Mouse (Mus musculus): ENCODE data around the gene Mlx.

Gene Mlx

GRCm38 (mm10) chr11:101052751-101053473 is 34.2 kb upstream of the Mlx start:
- no peak overlapping the region for H3K4me3 ChIP-seq (replicated peaks; ENCODE audit: low read length)
- H3K4me1 ChIP-seq (replicated peaks; ENCODE audit: low read depth, low read length), result peaks cover 45% of the 10 kb centered on the region
- peaks cover 4% of the 10 kb centered on the region for H3K9me3 ChIP-seq (ENCODE audit: low read length)
- no peaks in the 10 kb centered on the region for H3K27me3 ChIP-seq (ENCODE audit: insufficient read depth, low read length)
- H3K36me3 ChIP-seq (ENCODE audit: insufficient read depth, low read length), result peaks cover 19% of the 10 kb centered on the region
- TF ChIP-seq CTCF (conservative IDR thresholded peaks at IDR 0.05; ENCODE audit: low read length), result no peak
- TF ChIP-seq NANOG (IDR thresholded peaks at IDR 0.05; ENCODE audit: borderline replicate concordance, low read length), result no peak
- TF ChIP-seq POU5F1 (IDR thresholded peaks at IDR 0.05; ENCODE audit: borderline replicate concordance, low read length), result no peak

GRCm38 (mm10) chr11:101053974-101054373 is 33.1 kb upstream of the Mlx start:
- Histone ChIP-seq H3K27me3 (ENCODE audit: insufficient read depth, low read length) (no peaks in the 10 kb centered on the region), H3K4me3 (replicated peaks; ENCODE audit: low read length) (no peak overlapping the region), H3K4me1 (replicated peaks; ENCODE audit: low read depth, low read length) (peaks cover 53% of the 10 kb centered on the region), H3K36me3 (ENCODE audit: insufficient read depth, low read length) (peaks cover 15% of the 10 kb centered on the region), H3K9me3 (ENCODE audit: low read length) (peaks cover 4% of the 10 kb centered on the region)
- no peak for TF ChIP-seq POU5F1 (IDR thresholded peaks at IDR 0.05; ENCODE audit: borderline replicate concordance, low read length)
- TF ChIP-seq CTCF (conservative IDR thresholded peaks at IDR 0.05; ENCODE audit: low read length), result peak; percentile 97

GRCm38 (mm10) chr11:101055418-101055817 is 31.7 kb upstream of the Mlx start:
- H3K27me3 ChIP-seq (ENCODE audit: insufficient read depth, low read length), result no peaks in the 10 kb centered on the region

GRCm38 (mm10) chr11:101056885-101057284 is 30.2 kb upstream of the Mlx start:
- Histone ChIP-seq H3K4me3 (replicated peaks; ENCODE audit: low read length) (peak overlapping the region; percentile 17; the same call in 1 of the 2 replicates), H3K36me3 (ENCODE audit: insufficient read depth, low read length) (peaks cover 4% of the 10 kb centered on the region; the same call in 1 of the 2 replicates), H3K27me3 (ENCODE audit: insufficient read depth, low read length) (no peaks in the 10 kb centered on the region), H3K9me3 (ENCODE audit: low read length) (peaks cover 4% of the 10 kb centered on the region), H3K4me1 (replicated peaks; ENCODE audit: low read depth, low read length) (peaks cover 77% of the 10 kb centered on the region)
- TF ChIP-seq CTCF (conservative IDR thresholded peaks at IDR 0.05; ENCODE audit: low read length) (0 out of 2 replicates have a peak, but pooled peaks have one; percentile 1), POU5F1 (IDR thresholded peaks at IDR 0.05; ENCODE audit: borderline replicate concordance, low read length) (no peak), NANOG (IDR thresholded peaks at IDR 0.05; ENCODE audit: borderline replicate concordance, low read length) (no peak)

More at GRCm38 (mm10) chr11:101055418-101055817, 31.7 kb upstream of the Mlx start:
- TF ChIP-seq NANOG (IDR thresholded peaks at IDR 0.05; ENCODE audit: borderline replicate concordance, low read length) (no peak), CTCF (conservative IDR thresholded peaks at IDR 0.05; ENCODE audit: low read length) (no peak), POU5F1 (IDR thresholded peaks at IDR 0.05; ENCODE audit: borderline replicate concordance, low read length) (no peak)
- peaks cover 8% of the 10 kb centered on the region; the same call in 1 of the 2 replicates for H3K36me3 ChIP-seq (ENCODE audit: insufficient read depth, low read length)
- peak overlapping the region; percentile 33 for H3K4me3 ChIP-seq (replicated peaks; ENCODE audit: low read length)
- peaks cover 4% of the 10 kb centered on the region for H3K9me3 ChIP-seq (ENCODE audit: low read length)
- H3K4me1 ChIP-seq (replicated peaks; ENCODE audit: low read depth, low read length), result peaks cover 68% of the 10 kb centered on the region

GRCm38 (mm10) chr11:101057860-101058259 is 29.2 kb upstream of the Mlx start:
- Histone ChIP-seq H3K4me1 (replicated peaks; ENCODE audit: low read depth, low read length) (peaks cover 83% of the 10 kb centered on the region), H3K36me3 (ENCODE audit: insufficient read depth, low read length) (peaks cover 9% of the 10 kb centered on the region; the same call in 1 of the 2 replicates), H3K9me3 (ENCODE audit: low read length) (peaks cover 4% of the 10 kb centered on the region), H3K4me3 (replicated peaks; ENCODE audit: low read length) (peak overlapping the region; percentile 17; the same call in 1 of the 2 replicates), H3K27me3 (ENCODE audit: insufficient read depth, low read length) (no peaks in the 10 kb centered on the region)
- TF ChIP-seq NANOG (IDR thresholded peaks at IDR 0.05; ENCODE audit: borderline replicate concordance, low read length) (no peak), CTCF (conservative IDR thresholded peaks at IDR 0.05; ENCODE audit: low read length) (peak; percentile 75), POU5F1 (IDR thresholded peaks at IDR 0.05; ENCODE audit: borderline replicate concordance, low read length) (no peak)

- peaks cover 10% of the 10 kb centered on the region; the same call in 1 of the 2 replicates for H3K36me3 ChIP-seq (ENCODE audit: insufficient read depth, low read length)
- TF ChIP-seq NANOG (IDR thresholded peaks at IDR 0.05; ENCODE audit: borderline replicate concordance, low read length) (no peak), CTCF (conservative IDR thresholded peaks at IDR 0.05; ENCODE audit: low read length) (no peak), POU5F1 (IDR thresholded peaks at IDR 0.05; ENCODE audit: borderline replicate concordance, low read length) (no peak)
- H3K27me3 ChIP-seq (ENCODE audit: insufficient read depth, low read length), result no peaks in the 10 kb centered on the region
- peaks cover 4% of the 10 kb centered on the region for H3K9me3 ChIP-seq (ENCODE audit: low read length)
- H3K4me1 ChIP-seq (replicated peaks; ENCODE audit: low read depth, low read length), result peaks cover 84% of the 10 kb centered on the region
- no peak overlapping the region for H3K4me3 ChIP-seq (replicated peaks; ENCODE audit: low read length)
Observed at GRCm38 (mm10) chr11:101058726-101059125, 28.4 kb upstream of the Mlx start.

- no peaks in the 10 kb centered on the region for H3K27me3 ChIP-seq (ENCODE audit: insufficient read depth, low read length)
- TF ChIP-seq POU5F1 (IDR thresholded peaks at IDR 0.05; ENCODE audit: borderline replicate concordance, low read length), result no peak
- peaks cover 92% of the 10 kb centered on the region for H3K4me1 ChIP-seq (replicated peaks; ENCODE audit: low read depth, low read length)
- H3K4me3 ChIP-seq (replicated peaks; ENCODE audit: low read length), result no peak overlapping the region
- peaks cover 10% of the 10 kb centered on the region; the same call in 1 of the 2 replicates for H3K36me3 ChIP-seq (ENCODE audit: insufficient read depth, low read length)
- H3K9me3 ChIP-seq (ENCODE audit: low read length), result no peaks in the 10 kb centered on the region
Observed at GRCm38 (mm10) chr11:101059473-101059872, 27.6 kb upstream of the Mlx start.

- TF ChIP-seq CTCF (conservative IDR thresholded peaks at IDR 0.05; ENCODE audit: low read length) (no peak), POU5F1 (IDR thresholded peaks at IDR 0.05; ENCODE audit: borderline replicate concordance, low read length) (no peak), NANOG (IDR thresholded peaks at IDR 0.05; ENCODE audit: borderline replicate concordance, low read length) (no peak)
- H3K36me3 ChIP-seq (ENCODE audit: insufficient read depth, low read length), result peaks cover 10% of the 10 kb centered on the region; the same call in 1 of the 2 replicates
- no peak overlapping the region for H3K4me3 ChIP-seq (replicated peaks; ENCODE audit: low read length)
- no peaks in the 10 kb centered on the region for H3K9me3 ChIP-seq (ENCODE audit: low read length)
- H3K4me1 ChIP-seq (replicated peaks; ENCODE audit: low read depth, low read length), result peaks cover 92% of the 10 kb centered on the region
- no peaks in the 10 kb centered on the region for H3K27me3 ChIP-seq (ENCODE audit: insufficient read depth, low read length)
Observed at GRCm38 (mm10) chr11:101060126-101060525, 27.0 kb upstream of the Mlx start.

All from E14TG2a.4 (cell line).